Comparison of ENCODE assay signal across 8 mouse cellular contexts in the genomic region with DNA sequence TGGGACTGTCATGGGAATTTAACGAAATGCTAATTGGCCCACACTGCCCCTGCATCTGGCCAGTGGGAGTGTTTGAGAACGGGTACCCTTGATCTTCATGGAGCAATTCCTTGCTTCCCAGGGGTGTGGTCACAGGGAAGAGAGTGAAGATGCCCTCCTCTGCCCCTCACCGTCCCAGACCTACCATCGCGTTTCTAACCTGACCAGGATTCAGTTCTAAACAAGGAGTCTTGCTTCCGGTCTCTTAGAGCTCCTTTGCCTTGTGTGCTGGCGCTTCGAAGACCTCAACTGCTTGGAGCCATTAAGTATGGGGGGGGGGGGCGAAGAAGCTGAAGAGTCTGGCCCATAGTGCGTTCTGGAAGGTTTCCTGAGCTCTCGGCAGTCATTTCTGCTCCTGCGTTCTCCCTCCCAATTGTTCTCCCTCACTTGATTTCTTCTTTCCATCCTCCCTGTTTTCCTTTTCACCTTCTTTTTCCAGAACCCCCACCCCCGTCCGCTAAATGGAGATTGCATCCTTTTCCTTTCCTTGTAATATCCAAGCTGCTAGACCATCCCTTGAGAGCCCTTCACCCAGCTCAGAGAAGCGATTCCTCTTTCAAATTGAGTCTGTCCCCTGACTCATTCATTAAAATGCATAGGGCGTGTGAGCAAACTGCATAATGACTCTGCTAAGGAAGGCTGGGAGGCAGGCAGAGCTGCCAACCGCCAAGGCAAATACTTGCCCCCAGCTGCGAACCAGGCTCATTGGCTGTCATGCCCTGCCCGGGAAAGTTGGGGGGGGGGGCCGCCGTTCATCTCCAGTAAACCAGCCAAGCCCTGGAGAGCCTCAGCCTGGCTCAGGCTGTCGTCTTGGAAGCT. TPM values are rescaled to one million over a fixed set of nuclear protein-coding genes. Genes with fewer than 3 reads are reported as not detected.
A peak's percentile ranks its signal among the peaks of the same experiment; 100 is the strongest.
DNase-seq lines count a peak whose midpoint lies in the region; ATAC-seq and TF ChIP-seq lines count a peak whose summit lies in the region.

No protein-coding gene starts in this region.

- H3K27ac ChIP-seq in limb, embryonic 14.5 days (replicated peaks; ENCODE audit: low read depth, low read length): peak overlapping the region; percentile 82
- peak overlapping the region; percentile 87 for H3K27ac ChIP-seq in neural tube, embryonic 15.5 days (replicated peaks)

- H3K9me3 ChIP-seq in limb, embryonic 14.5 days (ENCODE audit: control insufficient read depth, low read length): no peaks in the 10 kb centered on the region
- H3K9me3 ChIP-seq in neural tube, embryonic 15.5 days (replicated peaks): no peaks in the 10 kb centered on the region

- H3K27me3 ChIP-seq in limb, embryonic 14.5 days (ENCODE audit: control insufficient read depth, insufficient read depth, low read length): no peaks in the 10 kb centered on the region
- no peaks in the 10 kb centered on the region for H3K27me3 ChIP-seq in neural tube, embryonic 15.5 days (replicated peaks)

- H3K36me3 ChIP-seq in limb, embryonic 14.5 days (ENCODE audit: control insufficient read depth, insufficient read depth, low read length): no peaks in the 10 kb centered on the region; the same call in 1 of the 2 replicates
- H3K36me3 ChIP-seq in neural tube, embryonic 15.5 days: no peaks in the 10 kb centered on the region

- H3K9ac ChIP-seq in limb, embryonic 14.5 days (ENCODE audit: low read depth, low read length, severe bottlenecking): no peak overlapping the region
- H3K9ac ChIP-seq in neural tube, embryonic 15.5 days (replicated peaks): 0 out of 2 replicates have a peak overlapping the region, but pooled peaks have one; percentile 14

- peak; percentile 78 for DNase-seq in MN1 (ENCODE audit: low spot score)
- DNase-seq in cerebellum, adult 9-10 months: peak; percentile 43
- DNase-seq in frontal cortex, postnatal 10 days (ENCODE audit: low spot score in 2 of 2): peak; percentile 57 to 62
- peak; percentile 48 for DNase-seq in kidney, adult 18-20 months
- DNase-seq in limb, embryonic 14.5 days (ENCODE audit: low spot score): peak; percentile 59
- no peak for DNase-seq in thymus, postnatal 10 days (ENCODE audit: low spot score in 2 of 2)

- peak; percentile 18 for ATAC-seq in limb, embryonic 14.5 days (ENCODE audit: low FRiP score, low read depth)
- ATAC-seq in neural tube, embryonic 15.5 days (ENCODE audit: low FRiP score): peak; percentile 84
- no peak for ATAC-seq in CD4-positive, CD25-positive, alpha-beta regulatory T cell, adult 4 months

- H3K4me3 ChIP-seq in limb, embryonic 14.5 days (replicated peaks; ENCODE audit: low read length): no peak overlapping the region
- H3K4me3 ChIP-seq in neural tube, embryonic 15.5 days (replicated peaks): no peak overlapping the region; the same call in 1 of the 2 replicates

- 11% methylated on average over 22 of the region's 22 CpGs for WGBS in limb, embryonic 14.5 days
- 4% methylated on average over 22 of the region's 22 CpGs for WGBS in neural tube, embryonic 15.5 days

- TF ChIP-seq POLR2A in limb, embryonic 14.5 days (IDR thresholded peaks at IDR 0.05; ENCODE audit: borderline replicate concordance, extremely low read depth, insufficient read depth, insufficient read length): no peak

- peak overlapping the region; percentile 35 for H3K4me2 ChIP-seq in limb, embryonic 14.5 days (replicated peaks; ENCODE audit: low read depth, low read length, severe bottlenecking)
- H3K4me2 ChIP-seq in neural tube, embryonic 15.5 days: peak overlapping the region; percentile 49

- peaks cover 33% of the 10 kb centered on the region for H3K4me1 ChIP-seq in limb, embryonic 14.5 days (ENCODE audit: control insufficient read depth, insufficient read depth, low read length)
- peaks cover 39% of the 10 kb centered on the region for H3K4me1 ChIP-seq in neural tube, embryonic 15.5 days

RNA-seq across cellular contexts. Expression of a gene that starts 42.0 kb away (rescaled TPM):
- 97.2 and 127 TPM in 2 replicates for polyA plus RNA-seq in limb, embryonic 14.5 days (2012; rRNA removed)
- 143 and 153 TPM in 2 replicates for polyA plus RNA-seq in limb, embryonic 14.5 days (2014; fragmentation: Nextera tagmentation; extraction: Ambion mirVana)
- polyA plus RNA-seq in neural tube, embryonic 15.5 days (2015; fragmentation: Nextera tagmentation; extraction: Ambion mirVana): 80.6 and 94.2 TPM in 2 replicates
- 100 to 1,000 TPM; 195 to 267 TPM for polyA plus RNA-seq in CD4-positive, CD25-positive, alpha-beta regulatory T cell, adult 4 months (2017; shearing (Covaris generic))

RNA-seq across cellular contexts. Expression of a gene that starts 53.0 kb away (rescaled TPM):
- not detected in 2 replicates for polyA plus RNA-seq in limb, embryonic 14.5 days (2012; rRNA removed)
- polyA plus RNA-seq in limb, embryonic 14.5 days (2014; fragmentation: Nextera tagmentation; extraction: Ambion mirVana): not detected in 2 replicates
- polyA plus RNA-seq in neural tube, embryonic 15.5 days (2015; fragmentation: Nextera tagmentation; extraction: Ambion mirVana): 3.3 and 4.0 TPM in 2 replicates
- not detected for polyA plus RNA-seq in CD4-positive, CD25-positive, alpha-beta regulatory T cell, adult 4 months (2017; shearing (Covaris generic))

Comparison
In these comparisons a context has a peak if more than half of its experiments do, and no peak if none do; other contexts are left out.
1. DNase-seq: peak in MN1 (single experiment), cerebellum, adult 9-10 months (single experiment), frontal cortex, postnatal 10 days (2 of 2), kidney, adult 18-20 months (single experiment) and limb, embryonic 14.5 days (single experiment); none in thymus, postnatal 10 days (0 of 2).